In the genomic region with DNA sequence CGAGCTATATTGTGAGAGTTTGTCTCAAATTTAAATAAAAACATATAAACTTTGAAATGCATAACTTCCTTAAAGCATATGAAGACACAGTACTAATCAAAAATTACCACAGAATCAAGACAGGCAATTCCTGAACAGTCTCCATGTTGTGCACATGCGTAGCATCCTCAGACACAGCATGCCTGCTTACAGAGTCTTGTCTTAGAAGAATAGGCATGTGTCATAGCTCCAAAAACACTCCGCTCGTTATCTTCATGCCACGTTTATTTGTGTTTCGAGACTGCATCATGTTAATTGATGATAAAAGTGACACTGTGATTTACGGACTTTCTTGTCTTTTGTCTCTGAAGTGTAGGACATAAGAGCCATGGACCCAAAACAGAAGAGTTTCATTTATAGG, we compare ENCODE assay signal across 8 mouse cellular contexts.
"Had no signal": no experiment of that assay in that cellular context is flagged by ENCODE, and none has a peak within 500 bp of the region (broad histone marks: within the 10 kb centered on the region; RNA-seq: fewer than 3 reads in every experiment).

No protein-coding gene starts in this region.

- H3K4me2 ChIP-seq: kidney, embryonic 15.5 days; limb, embryonic 12.5 days; midbrain, embryonic 11.5 days; midbrain, embryonic 15.5 days; stomach, embryonic 15.5 days had no signal

- H3K27me3 ChIP-seq: kidney, embryonic 15.5 days; limb, embryonic 12.5 days; midbrain, embryonic 15.5 days; stomach, embryonic 15.5 days had no signal

- H3K4me1 ChIP-seq: limb, embryonic 12.5 days; midbrain, embryonic 15.5 days had no signal

- H3K27ac ChIP-seq: kidney, embryonic 15.5 days; limb, embryonic 12.5 days; liver, embryonic 14.5 days; midbrain, embryonic 15.5 days; stomach, embryonic 15.5 days had no signal

- H3K4me3 ChIP-seq: kidney, embryonic 15.5 days; limb, embryonic 12.5 days; midbrain, embryonic 15.5 days; stomach, embryonic 15.5 days had no signal

- H3K9ac ChIP-seq: kidney, embryonic 15.5 days; limb, embryonic 12.5 days; liver, embryonic 14.5 days; midbrain, embryonic 15.5 days; stomach, embryonic 15.5 days had no signal

- ATAC-seq: midbrain, embryonic 15.5 days had no signal

- H3K36me3 ChIP-seq: kidney, embryonic 15.5 days; limb, embryonic 12.5 days; midbrain, embryonic 15.5 days; stomach, embryonic 15.5 days had no signal

- H3K9me3 ChIP-seq: kidney, embryonic 15.5 days; midbrain, embryonic 15.5 days; stomach, embryonic 15.5 days had no signal

- DNase-seq: layer of hippocampus, postnatal 36 days; right cerebral cortex, postnatal 14 days had no signal
